Mouse (Mus musculus) yolk sac, embryonic 10.5 days (tissue): ENCODE data around the gene Spata25.

Source experiments
- DNase-seq: peaks from one replicate; pipeline ENCODE4 v3.0.0-alpha.2; 2017; ENCODE audit warnings: low spot score

The Spata25 gene

GRCm38 (mm10) chr2:164779481-164780086, 48.8 kb downstream of the Spata25 start, which contains the start of gene Tnnc2:
TSS of gene Tnnc2 (minus strand) at chr2:164779967.
- DNase-seq, result no peak

GRCm38 (mm10) chr2:164778809-164779208, 49.5 kb downstream of the Spata25 start:
- no peak for DNase-seq

GRCm38 (mm10) chr2:164778015-164778287, 50.4 kb downstream of the Spata25 start:
- no peak for DNase-seq

GRCm38 (mm10) chr2:164777246-164778014, 50.9 kb downstream of the Spata25 start:
- DNase-seq, result no peak

GRCm38 (mm10) chr2:164776801-164777200, 51.5 kb downstream of the Spata25 start:
- DNase-seq, result no peak
